Mouse (Mus musculus) liver, embryonic 14.5 days (tissue): Measurements from ENCODE around the gene Tmem198. TPM values are rescaled to one million over a fixed set of nuclear protein-coding genes. Genes with fewer than 3 reads are reported as not detected.

ENCODE experiments used
- ATAC-seq: fragments of 200-750 bp; cut with Nextera tagmentation; 2 replicates; pipeline ENCODE4 v1.8.0; 2017; ENCODE audit warnings: moderate number of reproducible peaks, mild to moderate bottlenecking, moderate library complexity; ENCODE audit not compliant: insufficient read depth
- DNase-seq, 3 experiments: peaks; one replicate each; pipeline ENCODE4 v3.0.0-alpha.2; 2012 to 2013; ENCODE audit warnings: low read depth in 3 of 3, low spot score in 3 of 3
- H3K27ac ChIP-seq: fragments of 300-500 bp; sonication (generic); 2 replicates; pipeline ENCODE4 v1.5.1; 2014; ENCODE audit warnings: moderate library complexity, mild to moderate bottlenecking, control low read depth, inconsistent platforms
- H3K27me3 ChIP-seq: fragments of 300-500 bp; sonication (generic); 2 replicates; pipeline ENCODE4 v1.6.1; 2014; ENCODE audit warnings: mild to moderate bottlenecking, low read length, moderate library complexity; ENCODE audit not compliant: control insufficient read depth, insufficient read depth
- H3K36me3 ChIP-seq: fragments of 300-500 bp; sonication (generic); replicated peaks from 2 replicates; pipeline ENCODE4 v1.6.1; 2014; ENCODE audit warnings: low read depth; ENCODE audit not compliant: control insufficient read depth, insufficient read depth
- H3K4me1 ChIP-seq, 2 experiments: fragments of 200-500 bp in 1 of 2; fragments of 300-500 bp in 1 of 2; sonication (generic) in 1 of 2; replicated peaks; 2 replicates each; pipeline ENCODE4 v1.6.1; 2012 to 2014; ENCODE audit warnings: antibody characterized with exemption in 1 of 2, inconsistent platforms in 1 of 2, low read length in 1 of 2; ENCODE audit not compliant: control insufficient read depth in 2 of 2, insufficient read depth in 2 of 2
- H3K4me2 ChIP-seq: fragments of 300-500 bp; sonication (generic); 2 replicates; pipeline ENCODE4 v1.6.1; 2014; ENCODE audit warnings: low read depth, mild to moderate bottlenecking, control low read depth, moderate library complexity
- H3K4me3 ChIP-seq, 2 experiments: fragments of 200-500 bp in 1 of 2; fragments of 300-500 bp in 1 of 2; sonication (generic) in 1 of 2; 2 replicates each; pipeline ENCODE4 v1.5.1; 2012 to 2014; ENCODE audit warnings: low read depth in 2 of 2, low read length in 2 of 2, mild to moderate bottlenecking in 2 of 2, control low read depth in 1 of 2, inconsistent platforms in 1 of 2, moderate library complexity in 1 of 2; ENCODE audit not compliant: insufficient read depth in 1 of 2
- H3K9ac ChIP-seq: fragments of 300-500 bp; sonication (generic); replicated peaks from 2 replicates; pipeline ENCODE4 v1.6.1; 2014; ENCODE audit warnings: mild to moderate bottlenecking, control low read depth, moderate library complexity
- H3K9me3 ChIP-seq: fragments of 300-500 bp; sonication (generic); 2 replicates; pipeline ENCODE4 v1.6.1; 2016; ENCODE audit warnings: low read length, mixed read lengths; ENCODE audit not compliant: control insufficient read depth
- CTCF ChIP-seq: IDR thresholded peaks from 2 replicates; pipeline ENCODE4 v1.5.1; 2016; ENCODE audit warnings: antibody characterized with exemption, low read depth, control low read depth
- EP300 ChIP-seq: IDR thresholded peaks from 2 replicates; pipeline ENCODE4 v1.6.1; 2016; ENCODE audit warnings: antibody characterized with exemption, low read depth
- WGBS: fragments of 180-500 bp; shearing (Covaris S2); extraction: QIAGEN DNeasy Blood & Tissue Kit; methylation state at CpG from one replicate; pipeline ENCODE4 v1.1.7; 2014; ENCODE audit not compliant: insufficient replicate concordance; 5-methylcytosine and 5-hydroxymethylcytosine counted together
- polyA plus RNA-seq, 2 experiments: library from polyadenylated mRNA; depleted of rRNA in 1 of 2; stranded (reverse) in 1 of 2; unstranded in 1 of 2; fragments of >200 nt; fragmentation: Nextera tagmentation in 1 of 2; extraction: Ambion mirVana in 1 of 2; gene quantifications; 2 replicates each; pipeline versions ENCODE4 v1.2.1 to v1.2.3; 2012 to 2014

Gene Tmem198
- polyA plus RNA-seq, 2 experiments, result 0.09 to 0.13 TPM

- no peak overlapping the region for H3K9ac ChIP-seq
- no peak for DNase-seq
- no peak overlapping the region for H3K27ac ChIP-seq
- TF ChIP-seq CTCF (no peak), EP300 (no peak)
- H3K27me3 ChIP-seq, result peaks cover 29% of the 10 kb centered on the region
- H3K4me3 ChIP-seq, result no peak overlapping the region
- ATAC-seq, result no peak
- H3K36me3 ChIP-seq, result no peaks in the 10 kb centered on the region
- H3K4me1 ChIP-seq, result peaks cover 0 to 2% of the 10 kb centered on the region in 2 experiments; a peak in 1 of 4 replicates
- no peak overlapping the region for H3K4me2 ChIP-seq
- no peaks in the 10 kb centered on the region for H3K9me3 ChIP-seq
- WGBS, result 79% methylated on average over 9 of the region's 9 CpGs
Measured at GRCm38 (mm10) chr1:75501905-75502304, 22.6 kb downstream of the Tmem198 start.

DNA sequence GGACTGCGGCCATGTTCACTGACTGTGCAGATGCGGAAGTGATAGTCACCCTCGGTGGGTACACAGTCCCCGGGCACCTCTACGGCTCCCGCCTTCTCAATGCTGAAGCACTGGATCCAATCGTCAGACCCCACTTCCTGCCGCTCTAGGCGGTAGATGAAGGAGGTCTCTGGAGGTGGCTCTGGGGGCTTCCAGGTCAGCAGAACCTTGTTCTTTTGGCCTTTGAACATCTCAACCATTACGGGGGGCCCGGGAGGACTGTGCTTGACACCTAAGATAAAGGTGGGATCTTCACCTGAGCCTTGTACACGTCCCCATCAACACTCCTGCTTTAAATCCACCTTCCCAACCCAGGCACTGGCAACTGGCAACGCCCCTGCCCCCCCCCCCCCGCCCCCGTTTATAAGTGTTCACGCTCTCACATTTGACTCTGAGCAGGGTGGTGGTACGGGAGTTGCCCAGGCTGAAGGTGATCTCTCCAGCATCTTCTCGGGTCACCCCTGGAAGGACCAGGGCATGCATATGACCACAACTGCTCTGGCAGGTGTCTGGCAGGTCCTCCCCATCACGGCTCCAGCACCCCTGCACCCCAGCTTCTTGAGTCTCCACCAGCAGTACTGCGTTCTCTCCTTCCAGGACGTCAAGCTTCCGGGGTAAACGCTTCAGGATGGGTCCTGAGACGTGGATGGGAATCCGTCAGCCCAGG lies 23.8 kb downstream of the Tmem198 start:
- DNase-seq (no peak), ATAC-seq (no peak)
- H3K36me3 ChIP-seq, result no peaks in the 10 kb centered on the region
- H3K4me3 ChIP-seq, result no peak overlapping the region
- no peak overlapping the region for H3K27ac ChIP-seq
- TF ChIP-seq CTCF, result no peak
- TF ChIP-seq EP300, result no peak
- H3K4me2 ChIP-seq, result no peak overlapping the region
- H3K9me3 ChIP-seq, result no peaks in the 10 kb centered on the region
- peaks cover 29% of the 10 kb centered on the region for H3K27me3 ChIP-seq
- WGBS, result 74% methylated on average over 25 of the region's 25 CpGs
- H3K4me1 ChIP-seq, result peaks cover 0 to 2% of the 10 kb centered on the region in 2 experiments; a peak in 1 of 4 replicates
- no peak overlapping the region for H3K9ac ChIP-seq

GRCm38 (mm10) chr1:75503651-75503980 lies 24.3 kb downstream of the Tmem198 start:
- Histone ChIP-seq H3K27ac (no peak overlapping the region), H3K27me3 (peaks cover 29% of the 10 kb centered on the region), H3K4me2 (no peak overlapping the region), H3K9ac (no peak overlapping the region), H3K4me3 (no peak overlapping the region), H3K4me1 (peaks cover 0 to 2% of the 10 kb centered on the region in 2 experiments; a peak in 1 of 4 replicates), H3K36me3 (no peaks in the 10 kb centered on the region), H3K9me3 (no peaks in the 10 kb centered on the region)
- DNase-seq, result no peak
- 74% methylated on average over 23 of the region's 23 CpGs for WGBS
- no peak for ATAC-seq
- TF ChIP-seq CTCF (no peak), EP300 (no peak)

- H3K4me3 ChIP-seq, result no peak overlapping the region
- H3K27ac ChIP-seq, result no peak overlapping the region
- peaks cover 0 to 2% of the 10 kb centered on the region in 2 experiments; a peak in 1 of 4 replicates for H3K4me1 ChIP-seq
- DNase-seq, result no peak
- H3K4me2 ChIP-seq, result peak overlapping the region; percentile 31; the same call in 1 of the 2 replicates
- H3K9me3 ChIP-seq, result no peaks in the 10 kb centered on the region
- TF ChIP-seq EP300 (no peak), CTCF (no peak)
- H3K9ac ChIP-seq, result no peak overlapping the region
- WGBS, result 54% methylated on average over 9 of the region's 9 CpGs
- H3K27me3 ChIP-seq, result peaks cover 29% of the 10 kb centered on the region
- H3K36me3 ChIP-seq, result no peaks in the 10 kb centered on the region
- ATAC-seq, result no peak
Measured at GRCm38 (mm10) chr1:75504256-75505045, 25.1 kb downstream of the Tmem198 start.

- DNase-seq (no peak), ATAC-seq (0 out of 2 replicates have a peak, but pooled peaks have one; percentile 17)
- peaks cover 29% of the 10 kb centered on the region for H3K27me3 ChIP-seq
- H3K4me2 ChIP-seq, result peak overlapping the region; percentile 31
- peak overlapping the region; percentile 46 to 54 for H3K4me3 ChIP-seq
- no peaks in the 10 kb centered on the region for H3K36me3 ChIP-seq
- peaks cover 0 to 2% of the 10 kb centered on the region in 2 experiments; a peak in 1 of 4 replicates for H3K4me1 ChIP-seq
- H3K9ac ChIP-seq, result no peak overlapping the region; the same call in 1 of the 2 replicates
- H3K27ac ChIP-seq, result no peak overlapping the region
- TF ChIP-seq EP300 (no peak), CTCF (no peak)
- WGBS, result 1% methylated on average over 84 of the region's 84 CpGs
- no peaks in the 10 kb centered on the region for H3K9me3 ChIP-seq
Measured at GRCm38 (mm10) chr1:75505159-75505955, 26.0 kb downstream of the Tmem198 start.
